Mouse (Mus musculus): ENCODE data around the gene Scarb1.

DNA sequence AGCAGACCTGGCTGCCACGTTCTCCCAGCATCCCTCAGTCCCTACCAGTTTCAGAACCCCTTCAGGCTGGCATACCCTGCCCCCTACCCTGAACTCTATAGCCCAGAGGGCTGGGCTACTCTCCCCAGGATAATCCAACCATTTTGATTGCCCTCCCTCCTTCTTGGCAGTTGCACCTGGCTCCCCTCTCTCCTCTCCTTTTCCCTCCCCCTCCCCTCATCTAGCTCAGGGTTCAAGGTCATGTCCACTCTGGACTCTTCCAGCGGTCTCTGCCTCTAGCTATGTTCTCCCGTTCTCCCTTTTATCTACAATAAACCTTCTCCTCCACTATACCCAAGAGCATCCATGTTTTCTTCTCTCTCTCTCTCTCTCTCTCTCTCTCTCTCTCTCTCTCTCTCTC is 9.1 kb downstream of the Scarb1 start:
- TF ChIP-seq CTCF (IDR thresholded peaks at IDR 0.05) (no peak), EP300 (IDR thresholded peaks at IDR 0.05) (no peak)

All from lung, postnatal 0 days (tissue).